In genomic region chr11:5057541-5057855, GRCm38 (mm10) we compare ENCODE assay signal across 7 mouse cellular contexts. TPM values are rescaled to one million over a fixed set of nuclear protein-coding genes. Genes with fewer than 3 reads are reported as not detected.
DNase-seq lines count a peak whose midpoint lies in the region; ATAC-seq lines count a peak whose summit lies in the region.

No protein-coding gene starts in this region.

- no peak for DNase-seq in yolk sac, embryonic 10.5 days (ENCODE audit: low spot score)
- no peak for DNase-seq in Muller cell, postnatal 12 days (ENCODE audit: inconsistent ontology term)

- H3K27me3 ChIP-seq in megakaryocyte, embryonic 14.5 days (replicated peaks), result peaks cover 53% of the 10 kb centered on the region
- peaks cover 68% of the 10 kb centered on the region for H3K27me3 ChIP-seq in forebrain, embryonic 15.5 days
- peaks cover 77% of the 10 kb centered on the region for H3K27me3 ChIP-seq in liver, embryonic 12.5 days (replicated peaks)
- peaks cover 44% of the 10 kb centered on the region for H3K27me3 ChIP-seq in stomach, embryonic 16.5 days (ENCODE audit: control insufficient read depth, insufficient read depth, low read length)

- no peak for ATAC-seq in megakaryocyte, adult 5-6 weeks (ENCODE audit: poor library complexity, severe bottlenecking)
- ATAC-seq in forebrain, embryonic 15.5 days (replicated peaks), result no peak
- no peak for ATAC-seq in liver, embryonic 12.5 days
- ATAC-seq in stomach, embryonic 16.5 days (ENCODE audit: insufficient read depth, low FRiP score), result no peak

- peak overlapping the region; percentile 94 for H3K4me3 ChIP-seq in megakaryocyte, embryonic 14.5 days (replicated peaks)
- H3K4me3 ChIP-seq in forebrain, embryonic 15.5 days, result peak overlapping the region; percentile 45
- H3K4me3 ChIP-seq in liver, embryonic 12.5 days, result peak overlapping the region; percentile 47
- H3K4me3 ChIP-seq in stomach, embryonic 16.5 days (replicated peaks; ENCODE audit: low read length), result peak overlapping the region; percentile 48

- peaks cover 34% of the 10 kb centered on the region for H3K9me3 ChIP-seq in megakaryocyte, embryonic 14.5 days
- no peaks in the 10 kb centered on the region for H3K9me3 ChIP-seq in forebrain, embryonic 15.5 days
- no peaks in the 10 kb centered on the region for H3K9me3 ChIP-seq in liver, embryonic 12.5 days (replicated peaks)
- no peaks in the 10 kb centered on the region for H3K9me3 ChIP-seq in stomach, embryonic 16.5 days (replicated peaks; ENCODE audit: control insufficient read depth, low read length)

- H3K4me1 ChIP-seq in megakaryocyte, embryonic 14.5 days, result peaks cover 94% of the 10 kb centered on the region
- peaks cover 49% of the 10 kb centered on the region for H3K4me1 ChIP-seq in forebrain, embryonic 15.5 days
- H3K4me1 ChIP-seq in liver, embryonic 12.5 days, result peaks cover 26% of the 10 kb centered on the region
- H3K4me1 ChIP-seq in stomach, embryonic 16.5 days (ENCODE audit: control insufficient read depth, insufficient read depth, low read length), result peaks cover 35% of the 10 kb centered on the region

- peaks cover 49% of the 10 kb centered on the region for H3K36me3 ChIP-seq in megakaryocyte, embryonic 14.5 days (replicated peaks; ENCODE audit: low read length)
- no peaks in the 10 kb centered on the region for H3K36me3 ChIP-seq in forebrain, embryonic 15.5 days
- H3K36me3 ChIP-seq in liver, embryonic 12.5 days, result peaks cover 10% of the 10 kb centered on the region; the same call in 1 of the 2 replicates
- H3K36me3 ChIP-seq in stomach, embryonic 16.5 days (ENCODE audit: control insufficient read depth, insufficient read depth, low read length), result no peaks in the 10 kb centered on the region

- H3K9ac ChIP-seq in forebrain, embryonic 15.5 days (replicated peaks), result no peak overlapping the region
- no peak overlapping the region for H3K9ac ChIP-seq in liver, embryonic 12.5 days
- H3K9ac ChIP-seq in stomach, embryonic 16.5 days (ENCODE audit: low read length), result peak overlapping the region; percentile 59

- H3K4me2 ChIP-seq in forebrain, embryonic 15.5 days (replicated peaks), result peak overlapping the region; percentile 72
- peak overlapping the region; percentile 70 for H3K4me2 ChIP-seq in liver, embryonic 12.5 days
- peak overlapping the region; percentile 87 for H3K4me2 ChIP-seq in stomach, embryonic 16.5 days (ENCODE audit: low read depth, low read length)

- H3K27ac ChIP-seq in forebrain, embryonic 15.5 days (replicated peaks), result no peak overlapping the region
- no peak overlapping the region for H3K27ac ChIP-seq in liver, embryonic 12.5 days
- H3K27ac ChIP-seq in stomach, embryonic 16.5 days (ENCODE audit: low read length), result no peak overlapping the region

- WGBS in forebrain, embryonic 15.5 days, result 12% methylated on average over 8 of the region's 8 CpGs
- WGBS in liver, embryonic 12.5 days (ENCODE audit: insufficient replicate concordance), result 18% methylated on average over 8 of the region's 8 CpGs
- 27% methylated on average over 8 of the region's 8 CpGs for WGBS in stomach, embryonic 16.5 days

RNA-seq across cellular contexts. Expression of gene Rasl10a, which starts 0.4 kb away (rescaled TPM):
- polyA plus RNA-seq in megakaryocyte, embryonic 14.5 days (2012; ENCODE audit: insufficient read depth, low replicate concordance), result 12.0 and 22.3 TPM in 2 replicates
- not detected in 2 replicates for total RNA-seq in megakaryocyte, adult 5-6 weeks (2015)
- not detected in 2 replicates for total RNA-seq in megakaryocyte, adult 5-6 weeks (2017)
- polyA plus RNA-seq in forebrain, embryonic 15.5 days (2015; fragmentation: Nextera tagmentation; extraction: Ambion mirVana), result 0.56 and 0.78 TPM in 2 replicates
- polyA plus RNA-seq in liver, embryonic 12.5 days (2016; fragmentation: Nextera tagmentation; extraction: Ambion mirVana), result 0.77 and 1.1 TPM in 2 replicates
- 0.49 and 1.8 TPM in 2 replicates for polyA plus RNA-seq in stomach, embryonic 16.5 days (2015; fragmentation: Nextera tagmentation; extraction: Ambion mirVana)

RNA-seq across cellular contexts. Expression of gene Gas2l1, which starts 7.6 kb away (rescaled TPM):
- 1,288 and 2,398 TPM in 2 replicates for polyA plus RNA-seq in megakaryocyte, embryonic 14.5 days (2012; ENCODE audit: insufficient read depth, low replicate concordance)
- total RNA-seq in megakaryocyte, adult 5-6 weeks (2015), result 1.5 and 2.4 TPM in 2 replicates
- total RNA-seq in megakaryocyte, adult 5-6 weeks (2017), result 0.89 and 1.1 TPM in 2 replicates
- 21.5 and 21.6 TPM in 2 replicates for polyA plus RNA-seq in forebrain, embryonic 15.5 days (2015; fragmentation: Nextera tagmentation; extraction: Ambion mirVana)
- 35.2 and 37.5 TPM in 2 replicates for polyA plus RNA-seq in liver, embryonic 12.5 days (2016; fragmentation: Nextera tagmentation; extraction: Ambion mirVana)
- 11.0 and 14.1 TPM in 2 replicates for polyA plus RNA-seq in stomach, embryonic 16.5 days (2015; fragmentation: Nextera tagmentation; extraction: Ambion mirVana)

RNA-seq across cellular contexts. Expression of gene Rhbdd3, which starts 41.2 kb away (rescaled TPM):
- polyA plus RNA-seq in megakaryocyte, embryonic 14.5 days (2012; ENCODE audit: insufficient read depth, low replicate concordance), result 28.8 and 47.9 TPM in 2 replicates
- 2.6 and 6.0 TPM in 2 replicates for total RNA-seq in megakaryocyte, adult 5-6 weeks (2015)
- total RNA-seq in megakaryocyte, adult 5-6 weeks (2017), result 11.5 and 14.5 TPM in 2 replicates
- polyA plus RNA-seq in forebrain, embryonic 15.5 days (2015; fragmentation: Nextera tagmentation; extraction: Ambion mirVana), result 29.5 and 31.6 TPM in 2 replicates
- 19.0 and 22.9 TPM in 2 replicates for polyA plus RNA-seq in liver, embryonic 12.5 days (2016; fragmentation: Nextera tagmentation; extraction: Ambion mirVana)
- polyA plus RNA-seq in stomach, embryonic 16.5 days (2015; fragmentation: Nextera tagmentation; extraction: Ambion mirVana), result 24.8 and 25.2 TPM in 2 replicates

RNA-seq across cellular contexts. Expression of gene Ewsr1, which starts 41.6 kb away (rescaled TPM):
- 186 and 838 TPM in 2 replicates for polyA plus RNA-seq in megakaryocyte, embryonic 14.5 days (2012; ENCODE audit: insufficient read depth, low replicate concordance)
- 129 and 153 TPM in 2 replicates for total RNA-seq in megakaryocyte, adult 5-6 weeks (2015)
- 326 and 348 TPM in 2 replicates for total RNA-seq in megakaryocyte, adult 5-6 weeks (2017)
- 762 and 793 TPM in 2 replicates for polyA plus RNA-seq in forebrain, embryonic 15.5 days (2015; fragmentation: Nextera tagmentation; extraction: Ambion mirVana)
- polyA plus RNA-seq in liver, embryonic 12.5 days (2016; fragmentation: Nextera tagmentation; extraction: Ambion mirVana), result 432 and 434 TPM in 2 replicates
- polyA plus RNA-seq in stomach, embryonic 16.5 days (2015; fragmentation: Nextera tagmentation; extraction: Ambion mirVana), result 530 and 537 TPM in 2 replicates

Comparison
In these comparisons a context has a peak if more than half of its experiments do, and no peak if none do; other contexts are left out.
1. RNA of gene Gas2l1, which starts 7.6 kb away (polyA plus RNA-seq): 1,288 to 2,398 TPM in megakaryocyte, embryonic 14.5 days; 35.2 to 37.5 TPM in liver, embryonic 12.5 days, 21.5 to 21.6 TPM in forebrain, embryonic 15.5 days and 11.0 to 14.1 TPM in stomach, embryonic 16.5 days; every median in the first group is over 10 times any median in the second.
2. Peak in every context shown above with its lines, with median percentiles within 50 percentile points of each other: H3K4me3 ChIP-seq and H3K4me2 ChIP-seq.